Mouse (Mus musculus): ENCODE results near the gene Ccdc39. TPM values are rescaled to one million over a fixed set of nuclear protein-coding genes. Genes with fewer than 3 reads are reported as not detected.
A peak's percentile ranks its signal among the peaks of the same experiment; 100 is the strongest.

Gene Ccdc39
- polyA plus RNA-seq, 2 experiments: 3.2 to 10.3 TPM

DNA sequence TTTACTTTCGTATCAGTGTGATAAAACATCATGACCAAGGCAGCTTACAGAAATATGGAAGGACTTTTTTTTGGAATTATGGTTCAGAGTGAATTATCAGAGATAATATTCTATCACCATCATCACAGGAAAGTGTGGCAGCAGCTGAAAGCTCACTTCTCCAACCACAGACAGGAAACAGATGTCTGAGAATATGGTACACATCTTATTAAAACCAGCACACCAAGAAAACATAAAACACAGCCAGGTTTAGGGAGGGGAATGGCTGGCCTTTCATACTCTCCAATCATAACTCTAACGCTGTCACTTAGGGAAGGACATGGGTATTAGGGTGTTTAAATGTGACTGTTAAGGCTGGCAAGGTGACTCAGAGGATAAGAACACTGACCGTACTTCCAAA, 14.8 kb upstream of the Ccdc39 start:
- WGBS: 67% methylated on average over 3 of the region's 3 CpGs
- Histone ChIP-seq H3K9me3 (ENCODE audit: control insufficient read depth, low read length) (no peaks in the 10 kb centered on the region), H3K36me3 (ENCODE audit: control insufficient read depth, insufficient read depth, low read length) (no peaks in the 10 kb centered on the region), H3K4me2 (replicated peaks; ENCODE audit: low read depth, low read length, severe bottlenecking) (no peak overlapping the region), H3K27ac (replicated peaks; ENCODE audit: low read depth, low read length) (no peak overlapping the region), H3K9ac (ENCODE audit: low read depth, low read length, severe bottlenecking) (no peak overlapping the region), H3K27me3 (ENCODE audit: control insufficient read depth, insufficient read depth, low read length) (no peaks in the 10 kb centered on the region), H3K4me1 (ENCODE audit: control insufficient read depth, insufficient read depth, low read length) (no peaks in the 10 kb centered on the region), H3K4me3 (replicated peaks; ENCODE audit: low read length) (no peak overlapping the region)
- no peak for ATAC-seq (ENCODE audit: low FRiP score, low read depth)
- DNase-seq (ENCODE audit: low spot score): no peak
- no peak for TF ChIP-seq POLR2A (IDR thresholded peaks at IDR 0.05; ENCODE audit: borderline replicate concordance, extremely low read depth, insufficient read depth, insufficient read length)

DNA sequence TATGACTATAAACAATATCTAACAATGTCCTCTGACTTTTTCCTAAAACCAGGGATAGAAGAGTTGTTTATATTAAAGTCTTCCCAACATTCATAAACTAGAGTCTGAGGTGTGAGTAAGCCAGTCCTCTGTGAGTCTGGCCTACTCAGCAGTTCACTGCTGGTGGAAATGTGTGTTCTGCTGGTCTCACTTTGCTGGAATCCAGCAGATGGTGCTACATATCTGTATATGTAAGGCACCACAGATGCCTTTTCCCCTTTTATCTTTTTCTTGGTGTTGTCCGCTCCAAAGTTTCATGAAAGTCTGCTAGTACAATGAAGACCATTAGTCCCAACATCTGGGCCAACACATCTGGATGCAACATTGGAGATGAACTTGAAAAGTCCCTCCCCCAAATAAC, 9.0 kb upstream of the Ccdc39 start:
- H3K4me3 ChIP-seq (replicated peaks; ENCODE audit: low read length): no peak overlapping the region
- H3K36me3 ChIP-seq (ENCODE audit: control insufficient read depth, insufficient read depth, low read length): no peaks in the 10 kb centered on the region
- H3K4me1 ChIP-seq (ENCODE audit: control insufficient read depth, insufficient read depth, low read length): no peaks in the 10 kb centered on the region
- H3K27me3 ChIP-seq (ENCODE audit: control insufficient read depth, insufficient read depth, low read length): no peaks in the 10 kb centered on the region
- no peak overlapping the region for H3K27ac ChIP-seq (replicated peaks; ENCODE audit: low read depth, low read length)
- H3K4me2 ChIP-seq (replicated peaks; ENCODE audit: low read depth, low read length, severe bottlenecking): no peak overlapping the region
- no peak for TF ChIP-seq POLR2A (IDR thresholded peaks at IDR 0.05; ENCODE audit: borderline replicate concordance, extremely low read depth, insufficient read depth, insufficient read length)
- DNase-seq (ENCODE audit: low spot score): peak; percentile 12
- no peaks in the 10 kb centered on the region for H3K9me3 ChIP-seq (ENCODE audit: control insufficient read depth, low read length)
- no peak overlapping the region for H3K9ac ChIP-seq (ENCODE audit: low read depth, low read length, severe bottlenecking)
- WGBS: 59% methylated on average over 1 of the region's 1 CpGs
- ATAC-seq (ENCODE audit: low FRiP score, low read depth): no peak

DNA sequence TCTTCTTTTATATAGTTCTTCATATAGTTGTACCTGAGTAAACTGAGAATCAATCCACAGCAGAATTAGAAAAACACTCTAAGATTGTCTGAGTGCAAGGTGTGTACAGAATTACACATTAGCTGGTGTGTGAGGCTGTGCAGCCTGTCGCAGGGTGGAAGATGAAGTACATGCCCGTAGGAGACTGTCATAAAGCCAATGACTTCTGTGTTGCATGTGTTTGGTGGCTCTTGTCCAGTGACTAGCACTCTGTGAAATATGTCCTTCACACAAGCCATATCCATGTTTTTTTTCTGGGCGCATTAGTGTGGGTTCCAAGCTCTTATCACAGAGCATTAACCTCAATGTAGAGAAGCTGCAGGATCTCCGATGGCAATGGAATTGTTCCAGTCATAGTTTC, 6.7 kb upstream of the Ccdc39 start:
- H3K9ac ChIP-seq (ENCODE audit: low read depth, low read length, severe bottlenecking): no peak overlapping the region
- no peak for DNase-seq (ENCODE audit: low spot score)
- WGBS: 87% methylated on average over 4 of the region's 4 CpGs
- no peaks in the 10 kb centered on the region for H3K4me1 ChIP-seq (ENCODE audit: control insufficient read depth, insufficient read depth, low read length)
- H3K27me3 ChIP-seq (ENCODE audit: control insufficient read depth, insufficient read depth, low read length): no peaks in the 10 kb centered on the region
- no peaks in the 10 kb centered on the region for H3K36me3 ChIP-seq (ENCODE audit: control insufficient read depth, insufficient read depth, low read length)
- H3K4me2 ChIP-seq (replicated peaks; ENCODE audit: low read depth, low read length, severe bottlenecking): no peak overlapping the region
- no peak for ATAC-seq (ENCODE audit: low FRiP score, low read depth)
- H3K27ac ChIP-seq (replicated peaks; ENCODE audit: low read depth, low read length): no peak overlapping the region
- no peak overlapping the region for H3K4me3 ChIP-seq (replicated peaks; ENCODE audit: low read length)
- H3K9me3 ChIP-seq (ENCODE audit: control insufficient read depth, low read length): no peaks in the 10 kb centered on the region
- TF ChIP-seq POLR2A (IDR thresholded peaks at IDR 0.05; ENCODE audit: borderline replicate concordance, extremely low read depth, insufficient read depth, insufficient read length): no peak

DNA sequence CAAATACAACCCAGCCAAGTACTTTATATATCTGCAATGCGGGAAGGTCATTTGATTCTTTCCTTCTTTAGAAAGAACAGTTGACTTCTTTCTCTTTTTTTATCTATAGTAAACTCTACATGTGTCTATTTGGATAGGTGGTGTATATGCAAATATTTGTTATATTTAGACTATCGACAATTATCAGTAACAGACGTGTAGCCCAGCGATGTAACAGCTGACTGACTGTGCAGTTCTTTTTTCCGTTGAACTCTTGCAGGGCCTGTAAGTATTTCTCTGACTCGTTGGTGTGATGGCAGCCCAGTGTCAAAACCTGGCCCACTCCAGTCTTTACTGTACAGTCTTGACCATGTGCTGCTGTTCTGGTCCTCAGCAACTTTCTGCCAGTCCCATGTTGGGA, 2.5 kb upstream of the Ccdc39 start:
- TF ChIP-seq POLR2A (IDR thresholded peaks at IDR 0.05; ENCODE audit: borderline replicate concordance, extremely low read depth, insufficient read depth, insufficient read length): no peak
- ATAC-seq (ENCODE audit: low FRiP score, low read depth) (no peak), DNase-seq (ENCODE audit: low spot score) (no peak)
- H3K9me3 ChIP-seq (ENCODE audit: control insufficient read depth, low read length): no peaks in the 10 kb centered on the region
- H3K4me3 ChIP-seq (replicated peaks; ENCODE audit: low read length): no peak overlapping the region
- H3K27me3 ChIP-seq (ENCODE audit: control insufficient read depth, insufficient read depth, low read length): no peaks in the 10 kb centered on the region
- no peaks in the 10 kb centered on the region for H3K4me1 ChIP-seq (ENCODE audit: control insufficient read depth, insufficient read depth, low read length)
- H3K36me3 ChIP-seq (ENCODE audit: control insufficient read depth, insufficient read depth, low read length): no peaks in the 10 kb centered on the region
- H3K9ac ChIP-seq (ENCODE audit: low read depth, low read length, severe bottlenecking): no peak overlapping the region
- WGBS: 77% methylated on average over 6 of the region's 6 CpGs
- H3K4me2 ChIP-seq (replicated peaks; ENCODE audit: low read depth, low read length, severe bottlenecking): no peak overlapping the region
- no peak overlapping the region for H3K27ac ChIP-seq (replicated peaks; ENCODE audit: low read depth, low read length)

DNA sequence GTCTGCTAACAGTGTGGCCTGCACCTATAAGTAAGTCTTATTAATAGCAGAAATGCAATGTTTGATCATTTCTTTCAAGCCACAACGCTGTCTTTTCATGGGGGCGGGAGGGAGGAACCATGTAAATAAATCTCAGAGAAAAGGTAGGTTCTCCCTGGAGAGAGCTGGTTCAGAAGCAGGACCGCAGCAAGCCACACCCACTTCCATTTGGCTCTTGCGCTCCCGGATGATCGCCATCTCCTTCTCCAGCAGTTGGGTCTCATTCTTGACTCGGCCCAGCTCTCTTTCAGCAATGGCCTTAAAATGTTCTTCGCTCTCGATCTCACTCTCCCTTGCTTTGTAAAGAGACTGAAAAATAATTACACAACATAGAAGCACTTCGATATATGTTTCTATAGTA, 5.2 kb downstream of the Ccdc39 start:
- no peak overlapping the region for H3K9ac ChIP-seq (ENCODE audit: low read depth, low read length, severe bottlenecking)
- H3K27ac ChIP-seq (replicated peaks; ENCODE audit: low read depth, low read length): no peak overlapping the region
- H3K4me3 ChIP-seq (replicated peaks; ENCODE audit: low read length): no peak overlapping the region
- 46% methylated on average over 10 of the region's 10 CpGs for WGBS
- H3K4me1 ChIP-seq (ENCODE audit: control insufficient read depth, insufficient read depth, low read length): no peaks in the 10 kb centered on the region
- no peak for TF ChIP-seq POLR2A (IDR thresholded peaks at IDR 0.05; ENCODE audit: borderline replicate concordance, extremely low read depth, insufficient read depth, insufficient read length)
- 0 out of 2 replicates have a peak overlapping the region, but pooled peaks have one; percentile 0 for H3K4me2 ChIP-seq (replicated peaks; ENCODE audit: low read depth, low read length, severe bottlenecking)
- no peaks in the 10 kb centered on the region for H3K9me3 ChIP-seq (ENCODE audit: control insufficient read depth, low read length)
- no peaks in the 10 kb centered on the region for H3K27me3 ChIP-seq (ENCODE audit: control insufficient read depth, insufficient read depth, low read length)
- no peak for DNase-seq (ENCODE audit: low spot score)
- H3K36me3 ChIP-seq (ENCODE audit: control insufficient read depth, insufficient read depth, low read length): no peaks in the 10 kb centered on the region
- ATAC-seq (ENCODE audit: low FRiP score, low read depth): no peak

DNA sequence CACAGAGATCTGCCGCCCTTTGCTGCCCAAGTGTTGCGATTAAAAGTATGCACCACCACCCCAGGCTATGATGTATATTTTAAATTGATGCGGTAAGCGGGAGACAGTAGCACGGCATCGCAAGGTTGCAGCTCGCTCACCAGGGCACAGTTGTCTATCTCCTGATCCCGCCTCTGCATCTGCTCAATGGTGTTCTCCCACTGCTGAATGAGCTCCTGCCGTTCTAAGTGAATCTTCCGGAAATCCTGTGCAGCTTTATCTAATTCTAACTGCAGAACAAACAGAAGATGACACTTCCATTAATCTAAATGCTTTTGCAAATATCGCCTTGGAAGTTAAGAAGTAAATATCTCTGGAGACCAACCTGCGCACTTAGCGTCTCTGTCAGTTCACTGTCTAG, 7.5 kb downstream of the Ccdc39 start:
- no peak for ATAC-seq (ENCODE audit: low FRiP score, low read depth)
- H3K27ac ChIP-seq (replicated peaks; ENCODE audit: low read depth, low read length): no peak overlapping the region

More for the DNA sequence above, 7.5 kb downstream of the Ccdc39 start:
- Histone ChIP-seq H3K4me3 (replicated peaks; ENCODE audit: low read length) (no peak overlapping the region), H3K4me1 (ENCODE audit: control insufficient read depth, insufficient read depth, low read length) (no peaks in the 10 kb centered on the region), H3K27me3 (ENCODE audit: control insufficient read depth, insufficient read depth, low read length) (no peaks in the 10 kb centered on the region), H3K9ac (ENCODE audit: low read depth, low read length, severe bottlenecking) (no peak overlapping the region), H3K4me2 (replicated peaks; ENCODE audit: low read depth, low read length, severe bottlenecking) (no peak overlapping the region), H3K9me3 (ENCODE audit: control insufficient read depth, low read length) (no peaks in the 10 kb centered on the region), H3K36me3 (ENCODE audit: control insufficient read depth, insufficient read depth, low read length) (no peaks in the 10 kb centered on the region)
- TF ChIP-seq POLR2A (IDR thresholded peaks at IDR 0.05; ENCODE audit: borderline replicate concordance, extremely low read depth, insufficient read depth, insufficient read length): no peak
- no peak for DNase-seq (ENCODE audit: low spot score)
- 93% methylated on average over 13 of the region's 13 CpGs for WGBS
